Mouse (Mus musculus): ENCODE measurements around the gene Gemin2. TPM values are rescaled to one million over a fixed set of nuclear protein-coding genes. Genes with fewer than 3 reads are reported as not detected.

The Gemin2 gene
- polyA plus RNA-seq, 1 experiment from 2014 or later, result 21.8 TPM

Other genes starting within 250 kb of the Gemin2 start
- gene Sec23a, start 1.4 kb upstream of the Gemin2 start, polyA plus RNA-seq (2014; fragmentation: Nextera tagmentation; extraction: Ambion mirVana), result 105 and 109 TPM in 2 replicates
- 73.2 and 74.9 TPM in 2 replicates for gene Trappc6b, start 48.1 kb downstream of the Gemin2 start, polyA plus RNA-seq (2014; fragmentation: Nextera tagmentation; extraction: Ambion mirVana)
- gene Pnn, start 53.5 kb downstream of the Gemin2 start, polyA plus RNA-seq (2014; fragmentation: Nextera tagmentation; extraction: Ambion mirVana), result 96.0 and 101 TPM in 2 replicates
- gene Mia2, start 82.4 kb downstream of the Gemin2 start, polyA plus RNA-seq (2014; fragmentation: Nextera tagmentation; extraction: Ambion mirVana), result 55.1 and 58.1 TPM in 2 replicates
- gene Fbxo33, start 206.3 kb downstream of the Gemin2 start, polyA plus RNA-seq (2014; fragmentation: Nextera tagmentation; extraction: Ambion mirVana), result 9.8 and 10.5 TPM in 2 replicates

All from neural tube, embryonic 11.5 days (tissue).